Mouse (Mus musculus): Measurements from ENCODE around the gene C1qtnf2.

DNA sequence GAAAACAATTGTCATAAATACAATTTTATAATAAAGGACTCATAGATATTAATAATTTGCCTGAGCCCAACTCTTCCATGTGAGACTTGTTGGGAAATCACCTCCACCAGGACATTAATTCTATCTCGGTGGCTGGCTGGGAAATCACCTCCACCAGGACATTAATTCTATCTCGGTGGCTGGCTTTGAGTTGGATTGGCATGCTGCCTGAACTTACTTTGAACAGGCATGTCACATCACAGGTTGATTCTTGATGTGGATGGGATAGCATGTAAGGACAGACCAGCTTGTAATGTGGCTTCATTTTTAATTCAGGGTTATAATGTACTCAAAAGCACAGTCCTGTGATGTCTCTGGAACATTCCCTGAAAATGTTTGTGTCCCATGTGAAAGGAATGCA, 24.2 kb upstream of the C1qtnf2 start:
- TF ChIP-seq CTCF (IDR thresholded peaks at IDR 0.05; ENCODE audit: low read depth) (no peak), EP300 (optimal IDR thresholded peaks at IDR 0.05) (no peak)

Data from stomach, postnatal 0 days (tissue).